Mouse (Mus musculus) embryonic fibroblast, embryonic 13.5 days (primary cell): Measurements from ENCODE around the gene Tbl1x. TPM values are rescaled to one million over a fixed set of nuclear protein-coding genes. Genes with fewer than 3 reads are reported as not detected.
"Not testable (repeated sequence)": the region's sequence is repeated elsewhere in the genome, so short reads cannot be mapped to it uniquely, and the experiment has no call there.

Experiments used
- H3K27ac ChIP-seq: 2 replicates; pipeline ENCODE4 v1.5.1; 2012; ENCODE audit warnings: low read length, control low read depth, inconsistent platforms; ENCODE audit not compliant: insufficient read depth
- H3K4me1 ChIP-seq: 2 replicates; pipeline ENCODE4 v1.6.1; 2011; ENCODE audit warnings: low read length; ENCODE audit not compliant: control insufficient read depth, insufficient read depth
- H3K4me3 ChIP-seq: 2 replicates; pipeline ENCODE4 v1.5.1; 2011; ENCODE audit warnings: mild to moderate bottlenecking, control low read depth, low read length; ENCODE audit not compliant: insufficient read depth
- CTCF ChIP-seq: IDR thresholded peaks from 2 replicates; pipeline ENCODE4 v1.5.1; 2011; ENCODE audit warnings: mild to moderate bottlenecking, control low read depth, low read length, moderate library complexity, borderline replicate concordance; ENCODE audit not compliant: insufficient read depth
- POLR2A ChIP-seq: IDR thresholded peaks from 2 replicates; pipeline ENCODE4 v1.6.1; 2011; ENCODE audit warnings: low read depth, mild to moderate bottlenecking, control low read depth, low read length, moderate library complexity
- polyA plus RNA-seq: library from polyadenylated mRNA; stranded (reverse); fragments of >200 nt; gene quantifications from 2 replicates; pipeline ENCODE4 v1.2.4, GENCODE M21; 2011; ENCODE audit warnings: low read depth; ENCODE audit not compliant: missing spikeins, insufficient read length

The Tbl1x gene
- polyA plus RNA-seq, 1 experiment: 98.7 TPM

GRCm38 (mm10) chrX:77509776-77510175 lies 1.0 kb upstream of the Tbl1x start:
- Histone ChIP-seq H3K4me3 (peak overlapping the region; percentile 25; the same call in 1 of the 2 replicates), H3K4me1 (no peaks in the 10 kb centered on the region; the same call in 1 of the 2 replicates)

GRCm38 (mm10) chrX:77511301-77511993 lies 634 bp downstream of the Tbl1x start:
- H3K27ac ChIP-seq: peak overlapping the region; percentile 98
- H3K4me3 ChIP-seq: peak overlapping the region; percentile 74
- no peaks in the 10 kb centered on the region; the same call in 1 of the 2 replicates for H3K4me1 ChIP-seq
- TF ChIP-seq POLR2A (no peak), CTCF (no peak)

More at GRCm38 (mm10) chrX:77509776-77510175, 1.0 kb upstream of the Tbl1x start:
- H3K27ac ChIP-seq: peak overlapping the region; percentile 94
- TF ChIP-seq POLR2A (no peak), CTCF (no peak)

- TF ChIP-seq CTCF (no peak), POLR2A (no peak)
- no peaks in the 10 kb centered on the region; the same call in 1 of the 2 replicates for H3K4me1 ChIP-seq
- H3K4me3 ChIP-seq: peak overlapping the region; percentile 74
- H3K27ac ChIP-seq: peak overlapping the region; percentile 98
These were observed 1.2 kb downstream of the Tbl1x start for GRCm38 (mm10) chrX:77511994-77512485.

GRCm38 (mm10) chrX:77517274-77518085 lies 6.7 kb downstream of the Tbl1x start:
- H3K4me3 ChIP-seq: no peak overlapping the region
- peaks cover 5% of the 10 kb centered on the region for H3K4me1 ChIP-seq
- TF ChIP-seq POLR2A (no peak), CTCF (no peak)
- H3K27ac ChIP-seq: no peak overlapping the region

- Histone ChIP-seq H3K4me1 (peaks cover 5% of the 10 kb centered on the region), H3K27ac (no peak overlapping the region), H3K4me3 (no peak overlapping the region)
- TF ChIP-seq POLR2A (no peak), CTCF (no peak)
These were observed 8.1 kb downstream of the Tbl1x start for GRCm38 (mm10) chrX:77518929-77519328.

GRCm38 (mm10) chrX:77522842-77523375 lies 12.1 kb downstream of the Tbl1x start:
- no peak overlapping the region for H3K4me3 ChIP-seq
- H3K27ac ChIP-seq: no peak overlapping the region
- peaks cover 4% of the 10 kb centered on the region for H3K4me1 ChIP-seq
- no peak for TF ChIP-seq CTCF
- TF ChIP-seq POLR2A: no peak

GRCm38 (mm10) chrX:77525179-77525578 lies 14.4 kb downstream of the Tbl1x start:
- no peak overlapping the region for H3K27ac ChIP-seq
- H3K4me3 ChIP-seq: no peak overlapping the region
- no peak for TF ChIP-seq POLR2A
- TF ChIP-seq CTCF: no peak
- H3K4me1 ChIP-seq: peaks cover 3% of the 10 kb centered on the region

- H3K4me1 ChIP-seq: peaks cover 3% of the 10 kb centered on the region
- TF ChIP-seq POLR2A: no peak
- TF ChIP-seq CTCF: no peak
- H3K27ac ChIP-seq: no peak overlapping the region
- no peak overlapping the region for H3K4me3 ChIP-seq
These were observed 17.6 kb downstream of the Tbl1x start for GRCm38 (mm10) chrX:77528401-77528800.

GRCm38 (mm10) chrX:77530997-77531396 lies 20.2 kb downstream of the Tbl1x start:
- Histone ChIP-seq H3K4me3 (no peak overlapping the region), H3K4me1 (peaks cover 3% of the 10 kb centered on the region), H3K27ac (no peak overlapping the region)
- TF ChIP-seq CTCF (no peak), POLR2A (no peak)

- peak overlapping the region; percentile 68 for H3K27ac ChIP-seq
- no peak overlapping the region for H3K4me3 ChIP-seq
- no peaks in the 10 kb centered on the region for H3K4me1 ChIP-seq
- TF ChIP-seq POLR2A: no peak
These were observed 23.1 kb downstream of the Tbl1x start for GRCm38 (mm10) chrX:77533922-77534321.

GRCm38 (mm10) chrX:77539770-77540169 lies 29.0 kb downstream of the Tbl1x start:
- H3K4me1 ChIP-seq, H3K4me3 ChIP-seq, H3K27ac ChIP-seq: not testable (repeated sequence)
